Mouse (Mus musculus) left cerebral cortex, adult 11 months (tissue): ENCODE data around the gene Defb7.

ENCODE experiments used
- DNase-seq: peaks from one replicate; pipeline ENCODE4 v3.0.0; 2022; ENCODE audit warnings: low spot score

Gene Defb7

GRCm38 (mm10) chr8:19494797-19495196, at the start of gene Defb7:
Gene Defb7, plus strand, starts transcription at chr8:19495097.
- no peak for DNase-seq

GRCm38 (mm10) chr8:19446378-19446777, 48.5 kb upstream of the Defb7 start:
- no peak for DNase-seq

DNA sequence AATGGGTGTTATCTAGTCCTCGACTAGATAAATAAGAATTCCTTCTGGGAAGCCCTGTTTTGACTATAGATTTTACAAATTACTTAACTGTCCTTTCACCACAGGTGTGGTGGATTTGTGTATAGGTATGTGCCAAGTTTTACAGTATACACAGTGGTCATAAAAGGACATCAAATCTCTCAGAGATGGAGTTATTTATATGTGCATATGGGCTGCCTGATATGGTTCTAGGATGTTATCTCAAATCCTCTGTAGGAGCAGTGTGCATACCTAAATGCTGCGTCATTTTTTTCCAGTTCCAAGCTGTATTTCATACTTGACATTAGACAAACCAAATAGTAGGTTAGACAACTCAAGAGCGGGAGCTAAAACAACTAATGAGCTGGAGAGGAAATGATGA, 33.5 kb upstream of the Defb7 start:
- no peak for DNase-seq

GRCm38 (mm10) chr8:19469026-19469425, 25.9 kb upstream of the Defb7 start:
- no peak for DNase-seq

DNA sequence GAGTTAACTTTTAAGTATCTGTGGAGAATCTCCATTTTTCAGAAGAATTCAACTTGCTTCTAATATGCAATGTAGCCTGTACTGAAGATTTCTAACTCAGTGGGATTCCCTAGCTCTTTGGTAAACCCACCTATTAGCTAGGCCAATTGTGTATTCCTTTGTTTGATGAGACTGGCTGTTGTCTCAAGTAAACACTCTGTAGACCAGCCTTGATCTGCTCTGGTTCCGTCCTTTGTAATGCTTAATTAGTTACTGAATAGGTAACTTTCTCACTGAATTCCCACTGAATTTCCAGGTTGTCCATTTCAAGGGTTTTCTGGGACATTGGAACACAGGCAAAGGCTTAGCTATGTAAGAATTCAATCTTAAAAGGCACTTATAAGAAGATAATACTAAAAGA, 5.6 kb downstream of the Defb7 start:
- no peak for DNase-seq

GRCm38 (mm10) chr8:19535195-19535829, 40.4 kb downstream of the Defb7 start:
- no peak for DNase-seq

DNA sequence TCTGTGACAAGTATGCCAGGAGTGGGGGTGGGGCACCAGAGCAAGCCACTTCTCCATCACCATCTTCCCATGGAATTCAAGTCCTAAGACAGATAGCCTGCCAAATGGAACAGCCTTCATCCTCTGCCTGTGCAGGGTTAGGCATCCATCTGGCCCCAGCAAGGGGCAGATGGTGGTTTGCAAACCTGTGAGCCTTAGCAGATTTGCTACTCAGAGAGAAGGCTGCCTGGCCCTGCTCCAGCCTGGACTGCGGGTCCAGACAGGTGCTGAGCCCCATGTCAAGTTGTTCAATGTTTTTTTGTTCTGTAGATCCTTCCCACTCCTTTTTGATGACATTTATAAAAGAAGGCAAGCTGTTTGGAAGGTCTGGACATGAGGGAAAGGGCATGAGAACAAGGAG, 45.5 kb downstream of the Defb7 start:
- no peak for DNase-seq
